Mouse (Mus musculus) E14TG2a.4 (cell line): ENCODE measurements at regions not wholly inside any gene's neighbourhood (a gene's known extent, or its start where the extent isn't known, plus 50 kb on each side); places are given as distances from the start of the nearest gene placed in this dataset.

Source experiments
- CTCF ChIP-seq: conservative IDR thresholded peaks from 2 replicates; pipeline ENCODE4 v1.5.1; 2014; ENCODE audit warnings: low read length
- NANOG ChIP-seq: IDR thresholded peaks from 2 replicates; pipeline ENCODE4 v1.6.1; 2014; ENCODE audit warnings: borderline replicate concordance, low read length, mixed read lengths
- POU5F1 ChIP-seq: IDR thresholded peaks from 2 replicates; pipeline ENCODE4 v1.6.1; 2014; ENCODE audit warnings: low read length, borderline replicate concordance

DNA sequence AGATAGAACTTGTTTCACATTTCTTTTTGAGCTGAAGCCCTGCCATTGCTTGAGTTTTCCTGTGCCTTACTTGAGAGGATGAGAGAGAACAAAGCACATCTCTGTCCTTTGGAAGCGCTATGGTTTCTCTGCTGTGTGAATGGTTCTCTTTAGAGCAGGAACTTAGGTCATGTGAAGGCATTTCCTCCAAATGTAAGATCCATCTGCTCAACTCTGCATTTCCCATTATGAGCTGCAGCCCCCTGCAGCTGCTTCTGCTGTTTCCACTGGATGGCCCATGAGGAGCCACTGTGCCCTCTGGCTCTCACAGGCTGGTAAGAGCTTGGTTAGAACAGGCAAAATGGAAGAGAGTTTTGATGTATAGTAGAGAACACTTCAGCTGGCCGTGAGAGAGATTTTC is 102.5 kb upstream of the Slc4a7 start:
- TF ChIP-seq CTCF = no peak
- TF ChIP-seq NANOG = no peak
- no peak for TF ChIP-seq POU5F1
